Comparison of ENCODE assay signal across 18 mouse cellular contexts in genomic region chr1:127541522-127541921, GRCm38 (mm10).
DNase-seq lines count a peak whose midpoint lies in the region; ATAC-seq lines count a peak whose summit lies in the region.
"Had no signal": no experiment of that assay in that cellular context is flagged by ENCODE, and none has a peak within 500 bp of the region (broad histone marks: within the 10 kb centered on the region; RNA-seq: fewer than 3 reads in every experiment).

No protein-coding gene starts in this region.

- ATAC-seq in cerebellum, adult (ENCODE audit: insufficient number of reproducible peaks, low FRiP score, low TSS enrichment) = peak; percentile 82
- no peak for ATAC-seq in megakaryocyte, adult 5-6 weeks (ENCODE audit: poor library complexity, severe bottlenecking)
- ATAC-seq: CD4-positive, CD25-positive, alpha-beta regulatory T cell, adult 4 months; forebrain, embryonic 13.5 days; forebrain, postnatal 0 days; intestine, embryonic 16.5 days had no signal

- DNase-seq in cerebellum, postnatal 4 days (ENCODE audit: low spot score in 2 of 2) = no peak
- peak; percentile 93 for DNase-seq in cerebellum, adult 11-12 months
- DNase-seq in cerebellum, adult 9-10 months = peak; percentile 99
- DNase-seq in cerebellum, postnatal 25 days = peak; percentile 91
- no peak for DNase-seq in thymus, postnatal 10 days (ENCODE audit: low spot score in 2 of 2)
- no peak for DNase-seq in lung, postnatal 10 days
- DNase-seq: adrenal gland, postnatal 10 days; B cell, adult 2 months; gastrocnemius, postnatal 25 days; heart, adult 11 months; heart, postnatal 14 days; kidney, adult 2 months had no signal

Comparison
In these comparisons a context has a peak if more than half of its experiments do, and no peak if none do; other contexts are left out.
1. DNase-seq: peak in cerebellum, adult 11-12 months (single experiment), cerebellum, adult 9-10 months (single experiment) and cerebellum, postnatal 25 days (2 of 2); none in cerebellum, postnatal 4 days (0 of 2), thymus, postnatal 10 days (0 of 2) and lung, postnatal 10 days (single experiment).